10 mouse cellular contexts compared by ENCODE assay signal in the genomic region with DNA sequence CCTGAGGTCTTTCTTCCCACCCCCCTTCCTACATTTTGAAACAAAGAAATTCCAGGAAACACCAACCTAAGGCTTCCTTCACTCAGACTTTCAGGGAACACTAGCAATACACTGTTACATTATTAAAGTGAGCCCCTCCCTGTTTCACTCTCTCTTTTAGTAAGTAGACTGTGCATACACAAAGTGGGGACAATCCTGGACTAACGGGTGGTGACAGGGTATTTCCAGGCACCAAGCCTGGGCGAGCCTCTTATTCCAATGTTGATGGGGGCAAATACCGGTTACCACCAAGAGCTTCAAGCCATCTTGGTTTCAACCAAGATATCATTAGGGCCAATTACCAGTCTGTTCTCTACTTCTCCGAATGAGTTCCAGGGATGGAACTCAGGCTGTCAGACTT. TPM values are rescaled to one million over a fixed set of nuclear protein-coding genes. Genes with fewer than 3 reads are reported as not detected.
DNase-seq lines count a peak whose midpoint lies in the region; ATAC-seq and TF ChIP-seq lines count a peak whose summit lies in the region.
"Had no signal": no experiment of that assay in that cellular context is flagged by ENCODE, and none has a peak within 500 bp of the region (broad histone marks: within the 10 kb centered on the region; RNA-seq: fewer than 3 reads in every experiment).

No protein-coding gene starts in this region.

- in situ Hi-C loops in CH12.LX (cut with MboI; ENCODE audit: low pct_ligation_motif_present, low pct_unique_long_range_greater_than_20kb, low sequenced_read_pairs): loop anchor here (10.0 kb wide), 1 partner anchor 181 kb away; no protein-coding TSS in a partner anchor

- intact Hi-C loops in heart, adult 2 months (cut with DNase I): loop anchor here (2.0 kb wide), 1 partner anchor 43 kb away; no protein-coding TSS in a partner anchor

- no peak for TF ChIP-seq RAD21 in CH12.LX (IDR thresholded peaks at IDR 0.05; ENCODE audit: low read depth, low read length)

- peak overlapping the region; percentile 85; the same call in 1 of the 2 replicates for H3K4me3 ChIP-seq in heart, adult 2 months
- peak overlapping the region; percentile 80 to 92 (median 91) for H3K4me3 ChIP-seq in CH12.LX (replicated peaks in 1 of 3; ENCODE audit: low read depth in 2 of 3, low read length in 2 of 3, poor library complexity in 1 of 3)
- H3K4me3 ChIP-seq in heart, postnatal 0 days (ENCODE audit: low read depth, low read length): peak overlapping the region; percentile 80
- peak overlapping the region; percentile 97 for H3K4me3 ChIP-seq in midbrain, embryonic 13.5 days (replicated peaks)

- TF ChIP-seq CTCF in heart, adult 2 months (IDR thresholded peaks at IDR 0.05): no peak
- TF ChIP-seq CTCF in CH12.LX (conservative IDR thresholded peaks at IDR 0.05 in 1 of 2, IDR thresholded peaks at IDR 0.05 in 1 of 2; ENCODE audit: low read depth in 2 of 2, low read length in 2 of 2): no peak
- no peak for TF ChIP-seq CTCF in heart, postnatal 0 days (IDR thresholded peaks at IDR 0.05; ENCODE audit: low read depth)

- no peak for ATAC-seq in heart, postnatal 0 days (ENCODE audit: insufficient read depth, low read depth)
- no peak for ATAC-seq in midbrain, embryonic 13.5 days

- H3K4me2 ChIP-seq in CH12.LX (ENCODE audit: insufficient read depth, low read depth, poor library complexity, severe bottlenecking): peak overlapping the region; percentile 69
- peak overlapping the region; percentile 90 for H3K4me2 ChIP-seq in heart, postnatal 0 days (ENCODE audit: low read depth, low read length)
- peak overlapping the region; percentile 76 for H3K4me2 ChIP-seq in midbrain, embryonic 13.5 days (replicated peaks)

- no peak overlapping the region for H3K9ac ChIP-seq in heart, adult 2 months (ENCODE audit: low read depth, low read length)
- peak overlapping the region; percentile 56; the same call in 1 of the 2 replicates for H3K9ac ChIP-seq in CH12.LX (ENCODE audit: insufficient read depth, low read depth)
- no peak overlapping the region for H3K9ac ChIP-seq in heart, postnatal 0 days (replicated peaks; ENCODE audit: low read depth, low read length)
- peak overlapping the region; percentile 99 for H3K9ac ChIP-seq in midbrain, embryonic 13.5 days (replicated peaks)

- dilution Hi-C loops in CH12.LX (cut with MboI; ENCODE audit: extremely low pct_ligation_motif_present, extremely low pct_unique_long_range_greater_than_20kb, low sequenced_read_pairs): no loop called here

- DNase-seq in heart, adult 2 months: no peak
- no peak for DNase-seq in heart, adult 8-10 months (ENCODE audit: low spot score)
- DNase-seq in CH12.LX (ENCODE audit: extremely low read depth): peak; percentile 68
- DNase-seq in heart, postnatal 0 days (ENCODE audit: low spot score): no peak
- no peak for DNase-seq in right cerebral cortex, postnatal 25 days
- DNase-seq in adrenal gland, adult 8-10 months: no peak
- no peak for DNase-seq in right cerebral cortex, postnatal 14 days

- H3K79me2 ChIP-seq in heart, adult 2 months (replicated peaks; ENCODE audit: control insufficient read depth, insufficient read depth, low read length): peaks cover 2% of the 10 kb centered on the region; the same call in 1 of the 2 replicates
- peaks cover 60% of the 10 kb centered on the region for H3K79me2 ChIP-seq in CH12.LX (replicated peaks; ENCODE audit: control insufficient read depth, extremely low read depth, insufficient read depth, poor library complexity, severe bottlenecking)

- no peak overlapping the region for H3K27ac ChIP-seq in heart, adult 2 months
- peak overlapping the region; percentile 81; the same call in 1 of the 2 replicates for H3K27ac ChIP-seq in CH12.LX (ENCODE audit: insufficient read depth, low read depth)
- H3K27ac ChIP-seq in heart, postnatal 0 days (ENCODE audit: low read depth): no peak overlapping the region
- no peak overlapping the region for H3K27ac ChIP-seq in midbrain, embryonic 13.5 days

- H3K4me1 ChIP-seq in heart, adult 2 months (ENCODE audit: control insufficient read depth, insufficient read depth, low read length): peaks cover 5% of the 10 kb centered on the region
- peaks cover 22 to 64% of the 10 kb centered on the region in 2 experiments for H3K4me1 ChIP-seq in CH12.LX (ENCODE audit: control insufficient read depth in 1 of 2, insufficient read depth in 2 of 2)
- peaks cover 32% of the 10 kb centered on the region for H3K4me1 ChIP-seq in heart, postnatal 0 days (ENCODE audit: control insufficient read depth, insufficient read depth)
- peaks cover 69% of the 10 kb centered on the region for H3K4me1 ChIP-seq in midbrain, embryonic 13.5 days (replicated peaks)

- WGBS in heart, adult 2 months: 87% methylated on average over 4 of the region's 4 CpGs
- WGBS in heart, postnatal 0 days: 67% methylated on average over 4 of the region's 4 CpGs
- WGBS in midbrain, embryonic 13.5 days: 57% methylated on average over 4 of the region's 4 CpGs

- no peaks in the 10 kb centered on the region for H3K27me3 ChIP-seq in heart, adult 2 months (ENCODE audit: control insufficient read depth, insufficient read depth, low read length)
- H3K27me3 ChIP-seq in CH12.LX (replicated peaks): peaks cover 5% of the 10 kb centered on the region
- no peaks in the 10 kb centered on the region for H3K27me3 ChIP-seq in heart, postnatal 0 days (ENCODE audit: control insufficient read depth, insufficient read depth, low read length)
- H3K27me3 ChIP-seq in midbrain, embryonic 13.5 days: 0 out of 2 replicates have a peak, but pooled peaks cover 3% of the 10 kb centered on the region

- H3K36me3 ChIP-seq in heart, adult 2 months (ENCODE audit: control insufficient read depth, insufficient read depth, low read length): no peaks in the 10 kb centered on the region
- H3K36me3 ChIP-seq in CH12.LX (replicated peaks in 1 of 2; ENCODE audit: control insufficient read depth in 1 of 2, insufficient read depth in 1 of 2, low read length in 1 of 2): peaks cover 0 to 19% of the 10 kb centered on the region in 2 experiments
- H3K36me3 ChIP-seq in heart, postnatal 0 days (replicated peaks; ENCODE audit: control insufficient read depth, insufficient read depth, low read length): no peaks in the 10 kb centered on the region
- H3K36me3 ChIP-seq in midbrain, embryonic 13.5 days: no peaks in the 10 kb centered on the region

- no peak for TF ChIP-seq POLR2A in heart, adult 2 months (IDR thresholded peaks at IDR 0.05; ENCODE audit: insufficient read depth, low read depth, low read length)
- TF ChIP-seq POLR2A in CH12.LX (IDR thresholded peaks at IDR 0.05; ENCODE audit: low read depth, low read length): 0 out of 2 replicates have a peak, but pooled peaks have one; percentile 15

- TF ChIP-seq EP300 in heart, adult 2 months (IDR thresholded peaks at IDR 0.05; ENCODE audit: insufficient read depth, low read depth, low read length): no peak
- peak; percentile 84 for TF ChIP-seq EP300 in CH12.LX (IDR thresholded peaks at IDR 0.05; ENCODE audit: low read length)
- no peak for TF ChIP-seq EP300 in heart, postnatal 0 days (IDR thresholded peaks at IDR 0.05; ENCODE audit: low read depth)

- no peaks in the 10 kb centered on the region for H3K9me3 ChIP-seq in CH12.LX (replicated peaks; ENCODE audit: low read length)
- H3K9me3 ChIP-seq in heart, postnatal 0 days (replicated peaks; ENCODE audit: control insufficient read depth, low read length): no peaks in the 10 kb centered on the region
- no peaks in the 10 kb centered on the region for H3K9me3 ChIP-seq in midbrain, embryonic 13.5 days

TF ChIP-seq in CH12.LX, 34 proteins besides CTCF, POLR2A, EP300 and RAD21 (continues in another document):
- TF ChIP-seq MAZ (IDR thresholded peaks at IDR 0.05; ENCODE audit: low read depth, low read length): peak; percentile 96
- TF ChIP-seq PAX5 (IDR thresholded peaks at IDR 0.05; ENCODE audit: low read length): no peak
- TF ChIP-seq KAT2A (IDR thresholded peaks at IDR 0.05; ENCODE audit: insufficient replicate concordance, low read length): no peak
- peak; percentile 69 for TF ChIP-seq SIN3A (IDR thresholded peaks at IDR 0.05; ENCODE audit: low read length)
- no peak for TF ChIP-seq ZMIZ1 (IDR thresholded peaks at IDR 0.05; ENCODE audit: low read depth, low read length)
- no peak for TF ChIP-seq ZKSCAN1 (IDR thresholded peaks at IDR 0.05; ENCODE audit: borderline replicate concordance, low read depth, low read length)
- peak; percentile 80; the same call in 1 of the 2 replicates for TF ChIP-seq TCF12 (IDR thresholded peaks at IDR 0.05; ENCODE audit: low read depth, low read length)
- TF ChIP-seq TBP (conservative IDR thresholded peaks at IDR 0.05; ENCODE audit: low read depth, low read length): peak; percentile 93
- TF ChIP-seq ELF1 (IDR thresholded peaks at IDR 0.05; ENCODE audit: low read depth, low read length): 0 out of 2 replicates have a peak, but pooled peaks have one; percentile 7
- TF ChIP-seq ZNF384 (IDR thresholded peaks at IDR 0.05; ENCODE audit: low read depth, low read length): no peak
- TF ChIP-seq USF2 (conservative IDR thresholded peaks at IDR 0.05; ENCODE audit: low read depth, low read length): no peak
- TF ChIP-seq JUN (IDR thresholded peaks at IDR 0.05; ENCODE audit: insufficient read depth, low read depth, low read length): peak; percentile 70; the same call in 1 of the 2 replicates
- no peak for TF ChIP-seq NRF1 (IDR thresholded peaks at IDR 0.05; ENCODE audit: low read depth, low read length)
- peak; percentile 93 for TF ChIP-seq UBTF (IDR thresholded peaks at IDR 0.05; ENCODE audit: low read depth, low read length)

RNA-seq across cellular contexts. Expression of a gene that starts 2.4 kb away (rescaled TPM):
- total RNA-seq in heart, adult 2 months (2021): 10 to 100 TPM; 28.4 to 31.4 TPM
- polyA plus RNA-seq in heart, adult 2 months (2012; rRNA removed): 37.4 and 41.7 TPM in 2 replicates
- total RNA-seq in heart, adult 8-10 months (2022): 10 to 100 TPM; 24.5 to 31.5 (median 27.0) TPM
- total RNA-seq in CH12.LX (2012; rRNA removed): 9.8 and 9.9 TPM in 2 replicates
- 1.2 and 1.6 TPM in 2 replicates for total RNA-seq in CH12.LX (2014; rRNA removed)
- 11.0 and 11.8 TPM in 2 replicates for polyA plus RNA-seq in CH12.LX (2012; ENCODE audit: insufficient read length, low read depth)
- 6.3 and 12.9 TPM in 2 replicates for total RNA-seq in heart, postnatal 0 days (2014; rRNA removed; ENCODE audit: low replicate concordance)
- 4.3 and 4.4 TPM in 2 replicates for polyA plus RNA-seq in heart, postnatal 0 days (2015; fragmentation: Nextera tagmentation; extraction: Ambion mirVana)
- polyA plus RNA-seq in midbrain, embryonic 13.5 days (2015; fragmentation: Nextera tagmentation; extraction: Ambion mirVana): 3.9 and 4.7 TPM in 2 replicates
- 10 to 100 TPM; 29.4 to 57.0 (median 38.3) TPM for total RNA-seq in adrenal gland, adult 8-10 months (2022)
- total RNA-seq: neutrophil, adult 5-6 weeks had no signal

RNA-seq across cellular contexts. Expression of a gene that starts 55.2 kb away (rescaled TPM):
- total RNA-seq in heart, adult 2 months (2021): under 1 TPM; 0.47 to 0.91 TPM
- polyA plus RNA-seq in heart, adult 2 months (2012; rRNA removed): 1.2 and 1.8 TPM in 2 replicates
- under 1 TPM in 3 of 4 experiments, not detected in 1; 0.31 to 0.52 (median 0.46) TPM for total RNA-seq in heart, adult 8-10 months (2022)
- 8.4 and 8.7 TPM in 2 replicates for total RNA-seq in CH12.LX (2012; rRNA removed)
- total RNA-seq in CH12.LX (2014; rRNA removed): 7.3 and 9.8 TPM in 2 replicates
- polyA plus RNA-seq in CH12.LX (2012; ENCODE audit: insufficient read length, low read depth): 7.9 and 8.1 TPM in 2 replicates
- 3.1 TPM in 1 of 2 replicates, not detected in the other for total RNA-seq in heart, postnatal 0 days (2014; rRNA removed; ENCODE audit: low replicate concordance)
- polyA plus RNA-seq in heart, postnatal 0 days (2015; fragmentation: Nextera tagmentation; extraction: Ambion mirVana): 0.36 and 1.1 TPM in 2 replicates
- polyA plus RNA-seq in midbrain, embryonic 13.5 days (2015; fragmentation: Nextera tagmentation; extraction: Ambion mirVana): 0.27 and 0.50 TPM in 2 replicates
- 1 to 10 TPM; 1.1 to 5.3 (median 2.5) TPM for total RNA-seq in adrenal gland, adult 8-10 months (2022)
- total RNA-seq: left cerebral cortex, postnatal 14 days had no signal

Comparison
In these comparisons a context has a peak if more than half of its experiments do, and no peak if none do; other contexts are left out.
1. H3K9ac ChIP-seq: peak in CH12.LX (single experiment) and midbrain, embryonic 13.5 days (single experiment); none in heart, adult 2 months (single experiment) and heart, postnatal 0 days (single experiment).
2. Peak in every context shown above with its lines, with median percentiles within 50 percentile points of each other: H3K4me3 ChIP-seq and H3K4me2 ChIP-seq.